Comparison of ENCODE assay signal across 11 mouse cellular contexts in genomic region chr2:124905076-124905475, GRCm38 (mm10).
DNase-seq lines count a peak whose midpoint lies in the region; ATAC-seq and TF ChIP-seq lines count a peak whose summit lies in the region.
"Had no signal": no experiment of that assay in that cellular context is flagged by ENCODE, and none has a peak within 500 bp of the region (broad histone marks: within the 10 kb centered on the region; RNA-seq: fewer than 3 reads in every experiment).

No protein-coding gene starts in this region.

- TF ChIP-seq CTCF in ES-Bruce4 (IDR thresholded peaks at IDR 0.05; ENCODE audit: low read depth, low read length), result peak; percentile 16

- no peak overlapping the region for H3K4me2 ChIP-seq in kidney, embryonic 16.5 days (replicated peaks; ENCODE audit: low read depth, low read length)
- H3K4me2 ChIP-seq in hindbrain, embryonic 14.5 days (replicated peaks), result no peak overlapping the region
- H3K4me2 ChIP-seq: embryonic facial prominence, embryonic 15.5 days; limb, embryonic 13.5 days had no signal

- no peak overlapping the region for H3K4me3 ChIP-seq in kidney, embryonic 16.5 days (ENCODE audit: low read length)
- H3K4me3 ChIP-seq in ES-Bruce4 (ENCODE audit: low read depth, low read length), result no peak overlapping the region
- no peak overlapping the region for H3K4me3 ChIP-seq in hindbrain, embryonic 14.5 days (replicated peaks; ENCODE audit: low read length)
- H3K4me3 ChIP-seq: embryonic facial prominence, embryonic 15.5 days; limb, embryonic 13.5 days had no signal

- no peak for TF ChIP-seq EP300 in ES-Bruce4 (IDR thresholded peaks at IDR 0.05; ENCODE audit: insufficient read depth, low read depth, low read length)

- no peak for ATAC-seq in kidney, embryonic 16.5 days (ENCODE audit: low FRiP score, low TSS enrichment)
- ATAC-seq in hindbrain, embryonic 14.5 days (ENCODE audit: low FRiP score), result no peak

- H3K36me3 ChIP-seq in kidney, embryonic 16.5 days (ENCODE audit: insufficient read depth, low read length), result no peaks in the 10 kb centered on the region
- H3K36me3 ChIP-seq in ES-Bruce4 (ENCODE audit: control insufficient read depth, insufficient read depth, low read length, poor library complexity, severe bottlenecking), result no peaks in the 10 kb centered on the region
- H3K36me3 ChIP-seq in hindbrain, embryonic 14.5 days (replicated peaks; ENCODE audit: control insufficient read depth, insufficient read depth), result no peaks in the 10 kb centered on the region
- H3K36me3 ChIP-seq: embryonic facial prominence, embryonic 15.5 days; limb, embryonic 13.5 days had no signal

- TF ChIP-seq POLR2A in ES-Bruce4 (IDR thresholded peaks at IDR 0.05; ENCODE audit: insufficient read depth, low read length), result no peak

- no peak overlapping the region for H3K27ac ChIP-seq in kidney, embryonic 16.5 days (ENCODE audit: low read length)
- H3K27ac ChIP-seq in ES-Bruce4 (ENCODE audit: insufficient read depth, low read length), result no peak overlapping the region
- no peak overlapping the region for H3K27ac ChIP-seq in hindbrain, embryonic 14.5 days
- H3K27ac ChIP-seq: embryonic facial prominence, embryonic 15.5 days; limb, embryonic 13.5 days had no signal

- 80% methylated on average over 1 of the region's 1 CpGs for WGBS in kidney, embryonic 16.5 days
- WGBS in hindbrain, embryonic 14.5 days, result 85% methylated on average over 1 of the region's 1 CpGs

- no peaks in the 10 kb centered on the region for H3K27me3 ChIP-seq in kidney, embryonic 16.5 days (ENCODE audit: insufficient read depth, low read length)
- H3K27me3 ChIP-seq in ES-Bruce4 (ENCODE audit: control insufficient read depth, insufficient read depth, low read length, poor library complexity, severe bottlenecking), result no peaks in the 10 kb centered on the region
- H3K27me3 ChIP-seq in hindbrain, embryonic 14.5 days (ENCODE audit: control insufficient read depth, insufficient read depth, low read length), result no peaks in the 10 kb centered on the region
- H3K27me3 ChIP-seq: embryonic facial prominence, embryonic 15.5 days; limb, embryonic 13.5 days had no signal

- H3K9me3 ChIP-seq in kidney, embryonic 16.5 days (ENCODE audit: low read length), result no peaks in the 10 kb centered on the region
- H3K9me3 ChIP-seq in ES-Bruce4 (replicated peaks; ENCODE audit: control insufficient read depth, insufficient read depth, low read length, poor library complexity, severe bottlenecking), result no peaks in the 10 kb centered on the region
- no peaks in the 10 kb centered on the region for H3K9me3 ChIP-seq in hindbrain, embryonic 14.5 days (ENCODE audit: control insufficient read depth, low read length)
- H3K9me3 ChIP-seq: embryonic facial prominence, embryonic 15.5 days; limb, embryonic 13.5 days had no signal

- H3K4me1 ChIP-seq in kidney, embryonic 16.5 days (ENCODE audit: insufficient read depth, low read length), result no peaks in the 10 kb centered on the region
- no peaks in the 10 kb centered on the region for H3K4me1 ChIP-seq in ES-Bruce4 (ENCODE audit: control insufficient read depth, insufficient read depth, low read length)
- H3K4me1 ChIP-seq in hindbrain, embryonic 14.5 days (replicated peaks; ENCODE audit: control insufficient read depth, insufficient read depth, low read length), result no peaks in the 10 kb centered on the region
- H3K4me1 ChIP-seq: limb, embryonic 13.5 days had no signal

- no peak overlapping the region for H3K9ac ChIP-seq in kidney, embryonic 16.5 days (replicated peaks; ENCODE audit: low read length)
- no peak overlapping the region for H3K9ac ChIP-seq in ES-Bruce4 (ENCODE audit: low read depth, poor library complexity, severe bottlenecking)
- no peak overlapping the region for H3K9ac ChIP-seq in hindbrain, embryonic 14.5 days
- H3K9ac ChIP-seq: embryonic facial prominence, embryonic 15.5 days; limb, embryonic 13.5 days had no signal

- DNase-seq in kidney, adult 18-20 months, result peak; percentile 12
- peak; percentile 90 for DNase-seq in 3T3-L1 (ENCODE audit: low read depth, low spot score)
- peak; percentile 65 to 76 for DNase-seq in lung, adult 18-20 months
- no peak for DNase-seq in layer of hippocampus, postnatal 25 days (ENCODE audit: extremely low spot score in 1 of 2, low spot score in 1 of 2)
- DNase-seq in hindbrain, embryonic 14.5 days (ENCODE audit: low spot score), result no peak
- DNase-seq: cerebellum, adult 11-12 months; right cerebral cortex, postnatal 14 days had no signal

Comparison
In these comparisons a context has a peak if more than half of its experiments do, and no peak if none do; other contexts are left out.
1. DNase-seq: peak in kidney, adult 18-20 months (single experiment), 3T3-L1 (single experiment) and lung, adult 18-20 months (2 of 2); none in layer of hippocampus, postnatal 25 days (0 of 2) and hindbrain, embryonic 14.5 days (single experiment).